Mouse (Mus musculus): ENCODE results near the gene Rem2. TPM values are rescaled to one million over a fixed set of nuclear protein-coding genes. Genes with fewer than 3 reads are reported as not detected.

Gene Rem2
- total RNA-seq (2022) = not detected

GRCm38 (mm10) chr14:54475941-54476844 lies at the start of gene Rem2:
Rem2 (plus strand) TSS chr14:54476100.
- no peak for DNase-seq (ENCODE audit: low spot score)

DNA sequence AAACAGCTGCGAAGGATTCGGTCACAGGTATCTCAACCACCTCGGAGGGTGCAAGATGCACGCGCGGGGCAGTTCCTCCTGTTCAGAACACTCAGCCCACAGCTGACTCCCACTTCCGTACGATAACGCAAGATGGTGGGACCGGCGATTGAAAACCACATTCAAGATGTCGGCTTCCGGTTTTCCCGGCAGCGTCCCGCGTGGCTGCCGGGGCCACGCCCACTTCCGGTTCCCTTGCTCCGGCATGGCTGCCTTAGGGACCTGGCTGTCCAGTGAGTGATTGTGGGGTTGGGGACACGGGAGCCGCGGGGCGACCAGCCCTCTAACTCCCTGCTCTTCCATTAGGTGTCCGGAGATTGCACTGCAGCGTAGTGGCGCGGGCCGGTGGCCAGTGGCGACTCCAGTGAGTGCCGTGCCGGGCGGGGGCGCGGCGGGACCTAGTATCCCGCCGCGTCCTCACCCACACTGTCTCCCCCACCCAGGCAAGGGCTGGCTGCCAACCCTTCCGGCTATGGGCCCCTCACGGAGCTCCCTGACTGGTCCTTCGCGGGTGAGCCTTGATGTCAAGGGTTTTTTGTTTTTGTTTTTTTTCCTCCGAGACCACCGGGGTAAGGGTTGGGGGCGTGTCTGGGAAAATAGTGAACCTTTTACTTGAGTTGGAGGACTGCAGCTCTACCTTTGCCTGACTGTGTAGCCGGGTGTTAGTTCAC lies 49.1 kb upstream of the Rem2 start, which contains the start of gene Mrpl52:
Gene Mrpl52, plus strand, starts transcription at position 221 of the 710 bp plus-strand sequence.
- DNase-seq (ENCODE audit: low spot score) = peak; percentile 94

- no peak for DNase-seq (ENCODE audit: low spot score)
These were observed 48.2 kb upstream of the Rem2 start for GRCm38 (mm10) chr14:54427696-54428095.

- DNase-seq (ENCODE audit: low spot score) = no peak
These were observed 47.5 kb upstream of the Rem2 start for GRCm38 (mm10) chr14:54428421-54428820.

DNA sequence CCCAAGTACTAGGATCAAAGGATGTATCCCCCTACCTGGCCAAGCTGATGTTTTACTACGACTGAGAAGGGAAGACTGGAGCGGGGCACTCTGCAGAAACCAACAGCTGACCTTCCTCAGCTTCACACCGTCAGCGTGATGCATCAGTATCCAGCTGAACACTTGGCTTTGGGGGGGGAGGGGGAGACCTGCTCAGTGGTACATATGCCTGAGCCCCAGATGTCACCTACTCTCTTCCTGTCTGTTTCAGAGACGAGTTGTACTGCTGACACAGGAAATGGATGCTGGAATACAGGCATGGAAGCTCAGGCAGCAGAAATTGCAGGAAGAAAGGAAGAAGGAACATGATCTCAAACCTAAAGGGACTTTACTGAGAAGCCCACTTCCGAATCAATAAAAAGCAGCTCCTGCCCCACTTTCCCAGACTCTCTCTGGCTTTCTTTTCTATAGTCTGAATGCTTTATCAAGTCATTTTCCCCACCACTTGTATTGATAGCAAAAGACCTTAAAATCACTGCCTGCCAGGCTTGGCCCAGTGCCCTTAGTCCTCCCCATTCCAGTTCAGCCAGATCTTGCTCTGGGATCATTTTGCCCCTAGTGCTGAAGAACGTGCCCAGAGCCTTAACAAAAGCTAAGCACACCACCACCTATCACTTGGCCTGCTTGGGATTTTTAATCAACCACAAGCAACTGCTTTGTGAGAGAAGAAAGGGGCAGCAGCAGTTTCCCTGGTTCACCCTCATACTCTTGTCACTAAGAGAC lies 46.4 kb upstream of the Rem2 start:
- no peak for DNase-seq (ENCODE audit: low spot score)

DNA sequence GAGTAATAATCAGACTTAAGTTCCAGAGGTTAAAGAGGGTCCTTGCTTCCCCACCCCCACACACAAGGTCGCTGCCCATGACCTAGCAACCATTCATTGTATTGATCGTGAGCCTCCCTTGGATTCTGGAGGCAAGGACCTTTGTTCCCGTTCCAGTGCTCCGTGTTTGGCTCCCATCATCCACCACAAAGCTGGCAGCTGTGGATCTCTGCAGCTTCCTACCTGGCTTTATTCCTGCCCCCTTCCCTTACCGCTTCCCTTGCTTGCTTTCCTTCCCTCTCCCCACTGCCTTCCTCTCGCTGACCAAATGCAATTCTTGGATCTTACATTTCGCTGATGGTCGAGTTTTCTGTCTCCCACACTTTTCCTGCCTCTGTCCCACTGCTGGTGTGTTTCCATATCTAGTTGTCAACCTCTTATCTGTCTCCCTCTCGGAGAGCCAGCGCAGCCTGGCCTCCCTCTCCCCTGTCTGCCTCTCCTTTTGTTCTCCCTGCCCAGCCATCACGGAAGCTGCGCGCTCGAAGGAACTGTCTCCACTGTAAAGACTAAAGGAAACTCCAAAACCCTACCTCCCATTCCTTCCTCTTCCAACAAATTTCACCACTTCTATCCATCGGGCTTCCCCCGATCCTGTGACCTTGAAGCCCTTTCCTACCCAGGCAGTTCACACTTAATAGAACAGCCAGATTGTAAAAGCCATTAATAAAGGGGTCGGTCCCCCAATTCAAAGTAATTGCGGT lies 45.3 kb upstream of the Rem2 start:
- DNase-seq (ENCODE audit: low spot score) = no peak

- peak; percentile 74 for DNase-seq (ENCODE audit: low spot score)
These were observed 44.4 kb upstream of the Rem2 start, which contains the start of gene Mmp14 for GRCm38 (mm10) chr14:54431334-54432077. Mmp14 (plus strand) TSS chr14:54431612.

- DNase-seq (ENCODE audit: low spot score) = no peak
These were observed 43.6 kb upstream of the Rem2 start for GRCm38 (mm10) chr14:54432078-54432836.

DNA sequence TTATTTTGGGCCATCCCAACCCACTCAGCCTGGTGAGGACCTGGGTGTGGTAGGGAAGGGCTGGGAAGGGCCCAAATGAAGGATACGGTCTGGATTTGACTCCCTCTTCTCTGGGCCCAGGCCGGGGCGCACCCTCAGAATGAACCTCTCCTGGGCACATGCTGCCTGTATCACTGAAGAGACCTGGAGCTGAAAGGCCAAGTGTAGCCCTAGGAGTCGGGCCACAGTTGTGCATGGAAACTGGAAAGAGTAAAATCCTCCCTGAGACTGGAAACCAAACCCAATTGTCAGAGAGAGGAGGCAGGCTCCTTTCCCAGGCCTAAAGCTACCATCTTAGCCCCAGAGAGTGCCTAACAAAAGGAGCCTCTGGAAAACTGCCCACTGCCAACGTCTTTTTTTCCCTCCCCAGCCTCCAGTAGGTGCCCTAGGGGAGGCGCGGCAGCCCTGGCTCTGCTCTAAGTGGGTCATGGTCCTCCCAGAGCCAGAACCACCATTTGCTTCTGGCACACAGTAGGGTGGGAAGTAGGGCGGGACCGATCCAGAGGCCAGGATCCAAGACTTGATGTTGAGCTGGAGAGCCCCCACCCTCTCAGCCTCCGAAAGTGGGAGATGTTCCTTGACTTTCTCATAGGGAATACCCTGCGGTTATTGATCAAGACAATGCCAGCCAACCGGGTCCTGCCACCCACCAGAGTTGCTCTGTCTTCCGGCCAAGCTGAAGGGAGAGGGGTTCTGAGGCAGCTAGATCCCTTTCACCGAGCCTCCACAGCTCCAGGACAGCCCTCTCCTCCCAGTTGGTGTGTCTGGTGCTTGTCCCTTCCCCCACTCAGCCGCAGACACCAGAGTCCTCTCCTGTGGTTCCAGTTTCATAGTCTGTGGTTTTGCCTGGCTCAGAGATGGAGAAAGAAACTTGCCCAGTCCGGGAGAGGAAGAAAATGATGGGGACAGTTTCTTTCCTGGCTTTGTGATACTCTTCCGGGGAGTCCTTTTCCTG lies 42.8 kb upstream of the Rem2 start:
- DNase-seq (ENCODE audit: low spot score) = no peak

- DNase-seq (ENCODE audit: low spot score) = no peak
These were observed 41.9 kb upstream of the Rem2 start for GRCm38 (mm10) chr14:54433941-54434531.

DNA sequence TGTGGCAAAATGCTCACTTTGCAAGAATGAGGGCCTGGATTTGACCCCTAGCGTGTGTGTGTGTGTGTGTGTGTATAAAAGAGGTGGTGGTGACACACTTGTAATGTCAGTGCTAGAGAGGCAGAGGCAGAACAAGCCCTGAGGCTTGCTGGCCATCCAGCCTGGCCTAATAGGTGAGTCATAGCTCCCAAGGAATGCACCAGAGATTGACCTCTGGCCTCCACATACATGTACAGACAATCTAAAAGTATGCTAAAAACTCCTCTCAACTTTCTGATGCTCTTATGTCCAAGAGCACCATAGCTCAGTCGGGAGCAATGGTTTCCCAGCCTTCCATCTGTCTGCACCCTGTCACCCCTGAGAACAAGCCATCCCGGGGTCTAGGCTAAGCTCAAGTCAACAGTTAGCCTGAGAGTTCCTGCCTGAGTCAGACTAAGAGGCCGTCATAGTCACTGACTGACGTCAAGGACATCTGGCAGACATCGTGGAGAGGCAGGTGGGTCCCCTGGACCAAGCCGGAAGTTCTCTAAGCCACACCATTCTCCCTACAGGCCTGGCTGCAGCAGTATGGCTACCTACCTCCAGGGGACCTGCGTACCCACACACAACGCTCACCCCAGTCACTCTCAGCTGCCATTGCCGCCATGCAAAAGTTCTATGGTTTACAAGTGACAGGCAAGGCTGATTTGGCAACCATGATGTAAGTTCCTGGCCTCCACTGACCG lies 40.5 kb upstream of the Rem2 start:
- DNase-seq (ENCODE audit: low spot score) = no peak

- DNase-seq (ENCODE audit: low spot score) = no peak
These were observed 36.7 kb upstream of the Rem2 start for GRCm38 (mm10) chr14:54439155-54439554.

GRCm38 (mm10) chr14:54439610-54440009 lies 36.3 kb upstream of the Rem2 start:
- no peak for DNase-seq (ENCODE audit: low spot score)

- no peak for DNase-seq (ENCODE audit: low spot score)
These were observed 35.4 kb upstream of the Rem2 start for GRCm38 (mm10) chr14:54440538-54440937.

DNA sequence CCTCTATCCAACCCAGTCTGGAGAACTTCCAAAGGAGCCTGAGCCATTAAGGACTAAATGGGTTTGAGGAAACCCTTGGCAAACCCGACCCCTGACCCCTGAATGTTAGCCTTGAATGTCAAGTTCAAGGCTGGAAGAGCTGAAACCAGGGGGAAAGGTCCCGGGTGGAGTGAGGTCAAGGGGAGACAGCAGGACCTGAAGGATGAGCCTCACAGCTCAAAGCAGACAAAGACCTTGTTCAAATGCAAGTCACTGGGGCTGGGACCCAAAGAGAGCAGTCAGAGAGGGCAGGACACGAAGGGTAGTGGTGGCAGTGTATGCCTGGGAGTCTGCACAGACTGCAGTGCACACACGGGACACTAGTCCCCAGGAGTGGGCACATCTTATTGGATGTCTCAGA lies 34.5 kb upstream of the Rem2 start:
- no peak for DNase-seq (ENCODE audit: low spot score)

GRCm38 (mm10) chr14:54442548-54442947 lies 33.4 kb upstream of the Rem2 start:
- DNase-seq (ENCODE audit: low spot score) = no peak

DNA sequence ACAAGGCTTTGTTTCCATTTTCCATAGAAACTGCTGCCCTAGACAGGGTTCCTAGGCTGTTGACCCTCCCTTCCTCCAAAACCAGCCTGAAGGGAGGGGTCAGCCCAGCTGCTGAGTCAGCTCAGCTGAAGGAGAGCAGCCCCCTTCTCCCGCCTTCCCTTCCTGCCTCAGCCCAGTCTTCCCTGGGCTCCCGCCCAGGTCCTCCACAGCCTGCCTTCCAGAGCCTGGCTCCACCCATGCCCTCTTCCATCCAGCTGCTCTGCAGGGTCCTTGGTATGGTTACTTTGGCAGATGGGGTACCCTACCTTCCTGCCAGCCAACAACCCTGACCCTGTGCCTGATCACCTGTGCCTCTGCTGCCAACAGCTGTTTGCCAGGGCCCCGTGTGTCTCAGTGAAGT lies 32.7 kb upstream of the Rem2 start:
- DNase-seq (ENCODE audit: low spot score) = peak; percentile 37

Measured in heart, adult 8-10 months (tissue).